Mouse (Mus musculus): ENCODE data around the gene Olfr247.
"Not testable (repeated sequence)": the region's sequence is repeated elsewhere in the genome, so short reads cannot be mapped to it uniquely, and the experiment has no call there.

The Olfr247 gene

DNA sequence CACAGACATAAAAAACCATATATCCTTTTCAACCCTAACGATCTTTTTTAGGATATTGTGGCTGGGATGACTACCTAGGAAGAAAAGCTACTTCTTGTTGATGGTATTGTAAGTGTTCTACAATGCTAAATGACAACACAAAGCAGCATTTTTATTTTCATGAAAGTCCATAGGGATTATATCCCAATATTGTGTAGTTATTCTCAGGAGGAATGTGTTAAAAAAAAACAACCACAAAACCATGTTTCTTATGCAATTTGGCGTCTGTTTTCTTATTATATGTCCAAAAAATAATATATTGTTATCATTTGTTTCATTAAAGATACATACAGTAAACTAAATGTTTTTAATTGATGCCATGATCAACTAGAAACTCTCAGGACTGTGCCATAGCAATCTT, at the start of gene Olfr247:
TSS of gene Olfr247 (minus strand) at position 101 of the 400 bp plus-strand sequence.
- not testable (repeated sequence) for DNase-seq (ENCODE audit: extremely low read depth, insufficient read length, low spot score)

DNA sequence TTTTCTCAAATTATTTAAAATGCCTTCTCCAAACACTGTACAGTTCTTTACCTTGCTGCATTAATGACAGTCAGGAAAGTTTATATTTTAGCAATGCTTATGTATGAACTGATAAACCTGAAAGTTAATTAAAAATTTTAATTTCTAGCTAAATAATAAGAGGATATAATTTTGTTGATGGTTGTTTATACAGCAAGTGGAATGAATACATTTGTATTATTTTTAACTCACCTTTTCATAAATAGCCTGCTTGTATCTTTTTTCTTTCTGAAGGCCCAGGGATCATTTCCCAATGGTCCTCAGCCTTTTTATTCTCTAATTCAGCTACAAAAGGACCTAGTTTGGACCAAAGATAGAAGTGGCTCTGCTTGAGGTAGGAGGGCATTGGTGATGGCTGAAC, 36.4 kb upstream of the Olfr247 start, which contains the start of gene Olfr820:
TSS of gene Olfr820 (plus strand) at position 301 of the 400 bp plus-strand sequence.
- no peak for DNase-seq (ENCODE audit: extremely low read depth, insufficient read length, low spot score)

DNA sequence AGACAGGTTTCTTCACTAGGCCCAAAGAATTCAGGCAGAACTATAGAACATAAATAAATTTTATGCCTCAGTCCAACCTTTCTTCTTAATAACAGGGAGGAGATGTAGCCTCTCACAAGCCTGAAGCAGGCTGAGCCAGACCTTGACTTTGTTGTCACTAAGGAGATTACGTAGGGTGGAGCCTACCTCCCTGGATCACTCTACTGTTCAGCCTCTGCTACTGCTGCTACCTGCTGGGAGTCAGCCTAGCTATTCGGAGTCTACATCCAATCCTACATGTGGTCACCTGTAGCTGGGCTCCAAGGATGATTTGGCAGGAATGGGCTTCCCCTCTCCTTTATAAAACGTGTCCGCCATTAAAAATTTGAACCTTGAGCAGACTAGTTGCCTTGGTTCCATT, 29.4 kb upstream of the Olfr247 start:
- DNase-seq (ENCODE audit: extremely low read depth, insufficient read length, low spot score), result not testable (repeated sequence)

DNA sequence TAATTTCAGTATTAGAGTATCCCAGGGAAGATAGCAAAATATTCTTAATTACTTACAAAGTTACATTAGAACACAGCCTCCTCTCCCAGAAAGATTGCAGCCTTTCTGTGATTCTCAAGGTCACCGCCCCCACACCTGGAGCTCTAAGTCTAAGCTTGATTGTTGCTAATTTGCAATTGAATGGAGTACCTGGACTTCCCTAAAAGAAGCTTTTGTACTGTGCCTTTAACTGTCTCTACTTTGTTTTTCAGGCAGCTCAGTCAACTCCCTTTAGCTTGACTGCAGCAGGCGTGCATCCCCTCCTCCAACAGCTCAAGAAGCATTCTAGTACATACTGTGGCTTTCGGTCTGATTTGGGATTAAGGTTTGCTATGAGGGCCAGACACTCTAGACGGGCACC, 28.2 kb upstream of the Olfr247 start:
- not testable (repeated sequence) for DNase-seq (ENCODE audit: extremely low read depth, insufficient read length, low spot score)

DNA sequence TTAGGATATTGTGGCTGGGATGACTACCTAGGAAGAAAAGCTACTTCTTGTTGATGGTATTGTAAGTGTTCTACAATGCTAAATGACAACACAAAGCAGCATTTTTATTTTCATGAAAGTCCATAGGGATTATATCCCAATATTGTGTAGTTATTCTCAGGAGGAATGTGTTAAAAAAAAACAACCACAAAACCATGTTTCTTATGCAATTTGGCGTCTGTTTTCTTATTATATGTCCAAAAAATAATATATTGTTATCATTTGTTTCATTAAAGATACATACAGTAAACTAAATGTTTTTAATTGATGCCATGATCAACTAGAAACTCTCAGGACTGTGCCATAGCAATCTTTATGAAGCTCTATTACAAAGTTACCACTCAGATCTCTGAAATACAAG, 9.0 kb upstream of the Olfr247 start, which contains the start of gene Gm10310:
TSS of gene Gm10310 (minus strand) at position 101 of the 400 bp plus-strand sequence.
- not testable (repeated sequence) for DNase-seq (ENCODE audit: extremely low read depth, insufficient read length, low spot score)

DNA sequence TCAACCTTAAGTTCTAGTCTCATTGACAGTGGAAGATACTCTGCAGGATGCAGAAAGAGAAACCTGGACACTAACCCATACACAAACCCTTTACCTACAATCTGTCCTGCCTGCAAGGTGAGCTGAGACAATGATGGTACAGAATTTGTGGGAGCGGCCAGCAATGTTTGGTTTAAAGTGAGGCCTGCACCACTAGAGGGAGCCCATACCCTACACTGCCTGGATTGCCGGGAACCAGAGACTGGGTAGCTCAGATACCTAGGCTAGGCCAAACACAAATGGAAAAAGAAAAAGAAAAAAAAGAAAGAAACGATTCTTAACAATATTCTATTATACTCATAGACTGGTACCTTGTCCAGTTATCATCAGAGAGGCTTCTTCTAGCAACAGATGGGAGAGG, 5.9 kb upstream of the Olfr247 start:
- DNase-seq (ENCODE audit: extremely low read depth, insufficient read length, low spot score), result not testable (repeated sequence)

DNA sequence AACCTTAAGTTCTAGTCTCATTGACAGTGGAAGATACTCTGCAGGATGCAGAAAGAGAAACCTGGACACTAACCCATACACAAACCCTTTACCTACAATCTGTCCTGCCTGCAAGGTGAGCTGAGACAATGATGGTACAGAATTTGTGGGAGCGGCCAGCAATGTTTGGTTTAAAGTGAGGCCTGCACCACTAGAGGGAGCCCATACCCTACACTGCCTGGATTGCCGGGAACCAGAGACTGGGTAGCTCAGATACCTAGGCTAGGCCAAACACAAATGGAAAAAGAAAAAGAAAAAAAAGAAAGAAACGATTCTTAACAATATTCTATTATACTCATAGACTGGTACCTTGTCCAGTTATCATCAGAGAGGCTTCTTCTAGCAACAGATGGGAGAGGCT, 2.9 kb downstream of the Olfr247 start:
- DNase-seq (ENCODE audit: extremely low read depth, insufficient read length, low spot score), result not testable (repeated sequence)

DNA sequence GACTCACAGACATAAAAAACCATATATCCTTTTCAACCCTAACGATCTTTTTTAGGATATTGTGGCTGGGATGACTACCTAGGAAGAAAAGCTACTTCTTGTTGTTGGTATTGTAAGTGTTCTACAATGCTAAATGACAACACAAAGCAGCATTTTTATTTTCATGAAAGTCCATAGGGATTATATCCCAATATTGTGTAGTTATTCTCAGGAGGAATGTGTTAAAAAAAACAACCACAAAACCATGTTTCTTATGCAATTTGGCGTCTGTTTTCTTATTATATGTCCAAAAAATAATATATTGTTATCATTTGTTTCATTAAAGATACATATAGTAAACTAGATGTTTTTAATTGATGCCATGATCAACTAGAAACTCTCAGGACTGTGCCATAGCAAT, 8.8 kb downstream of the Olfr247 start, which contains the start of gene Olfr819:
TSS of gene Olfr819 (minus strand) at position 101 of the 400 bp plus-strand sequence.
- DNase-seq (ENCODE audit: extremely low read depth, insufficient read length, low spot score), result not testable (repeated sequence)

DNA sequence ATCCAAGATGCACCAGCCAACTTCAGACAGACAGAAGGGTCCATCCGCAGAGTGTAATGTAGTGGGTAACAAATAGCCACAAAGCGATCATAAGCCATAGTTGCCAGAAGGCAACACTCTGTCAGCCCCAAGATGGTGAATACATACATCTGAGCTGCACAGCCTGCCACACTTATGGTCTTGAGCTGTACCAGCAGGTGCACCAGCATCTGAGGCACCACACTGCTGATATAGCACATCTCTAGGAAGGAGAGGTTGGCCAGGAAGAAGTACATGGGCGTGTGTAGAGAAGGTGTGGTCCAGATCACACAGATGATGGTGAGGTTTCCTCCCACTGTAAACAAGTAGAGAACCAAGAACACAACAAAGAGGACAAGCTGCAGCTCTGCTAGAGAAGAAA, 9.7 kb downstream of the Olfr247 start:
- DNase-seq (ENCODE audit: extremely low read depth, insufficient read length, low spot score), result not testable (repeated sequence)

DNA sequence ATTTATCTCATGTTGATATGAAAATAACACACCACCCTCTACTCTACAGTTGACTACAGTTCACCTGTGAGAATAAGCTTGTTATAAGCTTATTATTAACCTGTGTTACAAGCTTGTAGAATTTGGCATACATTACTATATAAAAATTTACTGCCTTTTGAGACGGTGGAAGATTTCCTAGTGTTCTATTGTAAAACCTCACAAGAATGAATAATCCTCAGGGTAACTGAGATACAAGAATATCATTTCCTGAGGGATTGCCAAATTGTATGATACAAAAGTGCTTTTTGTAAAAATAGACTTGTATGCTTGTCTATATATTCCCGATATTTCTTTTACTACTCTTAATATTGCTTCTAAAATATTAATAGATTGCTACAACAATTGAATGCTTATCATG, 26.9 kb downstream of the Olfr247 start, which contains the start of gene Olfr818:
TSS of gene Olfr818 (minus strand) at position 101 of the 400 bp plus-strand sequence.
- DNase-seq (ENCODE audit: extremely low read depth, insufficient read length, low spot score), result no peak

Data from 3134 (cell line).